19 mouse cellular contexts compared by ENCODE assay signal in the genomic region with DNA sequence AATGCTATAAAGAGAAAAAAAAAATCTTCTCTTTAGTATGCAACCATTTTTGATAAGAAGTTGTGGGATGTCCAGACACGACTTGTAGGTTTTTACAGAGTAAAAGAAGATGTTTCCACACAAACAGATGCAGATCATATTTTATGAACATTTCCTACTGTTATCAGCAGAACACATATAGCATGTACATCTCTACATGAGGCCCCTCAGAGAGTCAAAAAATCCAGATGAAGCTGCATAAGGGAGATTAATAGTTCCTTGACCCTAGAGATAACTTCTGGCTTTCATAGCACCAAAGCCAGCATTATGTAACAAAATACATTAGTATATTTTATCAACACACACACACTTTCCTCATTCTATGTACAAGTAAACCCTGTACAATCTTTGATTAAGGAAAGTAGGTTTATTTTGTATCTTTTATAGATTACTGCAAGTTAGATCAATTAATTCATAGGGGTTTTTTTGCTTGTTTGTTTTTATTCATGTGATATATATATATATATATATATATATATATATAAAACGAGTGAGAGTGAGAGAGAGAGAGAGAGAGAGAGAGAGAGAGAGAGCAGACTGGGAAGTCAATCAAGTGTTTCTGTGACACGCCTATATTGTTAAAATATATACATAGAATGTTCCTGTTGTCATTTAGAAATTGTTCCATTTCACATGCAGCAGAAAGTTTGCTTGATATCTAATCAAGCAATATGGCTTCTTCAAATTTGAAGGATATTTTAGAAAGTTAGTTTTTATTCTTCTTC.
DNase-seq lines count a peak whose midpoint lies in the region; ATAC-seq and TF ChIP-seq lines count a peak whose summit lies in the region.
"Had no signal": no experiment of that assay in that cellular context is flagged by ENCODE, and none has a peak within 500 bp of the region (broad histone marks: within the 10 kb centered on the region; RNA-seq: fewer than 3 reads in every experiment).

No protein-coding gene starts in this region.

- TF ChIP-seq EP300 in stomach, postnatal 0 days (optimal IDR thresholded peaks at IDR 0.05) = no peak
- peak; percentile 95 for TF ChIP-seq EP300 in liver, postnatal 0 days (IDR thresholded peaks at IDR 0.05; ENCODE audit: low read depth)

- H3K4me1 ChIP-seq in stomach, embryonic 15.5 days = no peaks in the 10 kb centered on the region
- H3K4me1 ChIP-seq in stomach, postnatal 0 days (replicated peaks; ENCODE audit: control insufficient read depth, insufficient read depth) = no peaks in the 10 kb centered on the region
- peaks cover 28% of the 10 kb centered on the region for H3K4me1 ChIP-seq in liver, embryonic 13.5 days (replicated peaks)
- no peaks in the 10 kb centered on the region for H3K4me1 ChIP-seq in liver, postnatal 0 days (ENCODE audit: insufficient read depth)
- H3K4me1 ChIP-seq in intestine, embryonic 16.5 days (ENCODE audit: control insufficient read depth, insufficient read depth, low read length) = no peaks in the 10 kb centered on the region
- no peaks in the 10 kb centered on the region for H3K4me1 ChIP-seq in kidney, embryonic 16.5 days (ENCODE audit: insufficient read depth, low read length)
- H3K4me1 ChIP-seq: embryonic facial prominence, embryonic 10.5 days; forebrain, embryonic 13.5 days; heart, embryonic 10.5 days; hindbrain, embryonic 13.5 days had no signal

- no peak overlapping the region for H3K27ac ChIP-seq in stomach, embryonic 15.5 days
- no peak overlapping the region for H3K27ac ChIP-seq in stomach, postnatal 0 days (replicated peaks)
- 0 out of 2 replicates have a peak overlapping the region, but pooled peaks have one; percentile 3 for H3K27ac ChIP-seq in liver, embryonic 13.5 days
- no peak overlapping the region for H3K27ac ChIP-seq in liver, postnatal 0 days (ENCODE audit: low read depth)
- H3K27ac ChIP-seq in intestine, embryonic 16.5 days (ENCODE audit: low read length) = no peak overlapping the region
- H3K27ac ChIP-seq in kidney, embryonic 16.5 days (ENCODE audit: low read length) = no peak overlapping the region
- H3K27ac ChIP-seq: embryonic facial prominence, embryonic 10.5 days; forebrain, embryonic 13.5 days; heart, embryonic 10.5 days; hindbrain, embryonic 13.5 days; hindbrain, postnatal 0 days had no signal

- peak; percentile 66; the same call in 1 of the 2 replicates for ATAC-seq in stomach, embryonic 15.5 days (ENCODE audit: insufficient read depth, low FRiP score, low read depth)
- no peak for ATAC-seq in stomach, postnatal 0 days (ENCODE audit: low FRiP score, low TSS enrichment)
- ATAC-seq in liver, embryonic 13.5 days (ENCODE audit: low read depth) = peak; percentile 98
- peak; percentile 98 for ATAC-seq in liver, postnatal 0 days
- ATAC-seq in intestine, embryonic 16.5 days = no peak
- no peak for ATAC-seq in kidney, embryonic 16.5 days (ENCODE audit: low FRiP score, low TSS enrichment)
- ATAC-seq: forebrain, embryonic 13.5 days; forebrain, postnatal 0 days; hindbrain, postnatal 0 days had no signal

- no peaks in the 10 kb centered on the region for H3K36me3 ChIP-seq in stomach, embryonic 15.5 days
- no peaks in the 10 kb centered on the region for H3K36me3 ChIP-seq in stomach, postnatal 0 days (ENCODE audit: control insufficient read depth, insufficient read depth, low read length)
- H3K36me3 ChIP-seq in liver, embryonic 13.5 days = no peaks in the 10 kb centered on the region
- no peaks in the 10 kb centered on the region for H3K36me3 ChIP-seq in liver, postnatal 0 days (replicated peaks; ENCODE audit: insufficient read depth, low read length)
- no peaks in the 10 kb centered on the region for H3K36me3 ChIP-seq in intestine, embryonic 16.5 days (ENCODE audit: control insufficient read depth, insufficient read depth, low read length)
- H3K36me3 ChIP-seq in kidney, embryonic 16.5 days (ENCODE audit: insufficient read depth, low read length) = no peaks in the 10 kb centered on the region
- H3K36me3 ChIP-seq: embryonic facial prominence, embryonic 10.5 days; heart, embryonic 10.5 days; hindbrain, embryonic 13.5 days had no signal

- TF ChIP-seq CTCF in stomach, postnatal 0 days (IDR thresholded peaks at IDR 0.05; ENCODE audit: low read depth) = no peak
- TF ChIP-seq CTCF in liver, postnatal 0 days (IDR thresholded peaks at IDR 0.05; ENCODE audit: low read depth) = no peak

- no peaks in the 10 kb centered on the region for H3K9me3 ChIP-seq in stomach, embryonic 15.5 days
- no peaks in the 10 kb centered on the region for H3K9me3 ChIP-seq in stomach, postnatal 0 days (ENCODE audit: control insufficient read depth, low read length)
- H3K9me3 ChIP-seq in liver, embryonic 13.5 days (replicated peaks) = no peaks in the 10 kb centered on the region
- no peaks in the 10 kb centered on the region for H3K9me3 ChIP-seq in liver, postnatal 0 days (ENCODE audit: low read length)
- no peaks in the 10 kb centered on the region for H3K9me3 ChIP-seq in intestine, embryonic 16.5 days (ENCODE audit: control insufficient read depth, low read length)
- H3K9me3 ChIP-seq in kidney, embryonic 16.5 days (ENCODE audit: low read length) = no peaks in the 10 kb centered on the region
- H3K9me3 ChIP-seq: embryonic facial prominence, embryonic 10.5 days; forebrain, embryonic 13.5 days; heart, embryonic 10.5 days; hindbrain, embryonic 13.5 days had no signal

- no peaks in the 10 kb centered on the region for H3K27me3 ChIP-seq in stomach, embryonic 15.5 days (replicated peaks)
- H3K27me3 ChIP-seq in stomach, postnatal 0 days (ENCODE audit: control insufficient read depth, insufficient read depth, low read length) = no peaks in the 10 kb centered on the region
- no peaks in the 10 kb centered on the region for H3K27me3 ChIP-seq in liver, embryonic 13.5 days
- no peaks in the 10 kb centered on the region for H3K27me3 ChIP-seq in liver, postnatal 0 days (ENCODE audit: insufficient read depth, low read length)
- H3K27me3 ChIP-seq in intestine, embryonic 16.5 days (replicated peaks; ENCODE audit: control insufficient read depth, insufficient read depth, low read length) = no peaks in the 10 kb centered on the region
- H3K27me3 ChIP-seq in kidney, embryonic 16.5 days (ENCODE audit: insufficient read depth, low read length) = no peaks in the 10 kb centered on the region
- H3K27me3 ChIP-seq: forebrain, embryonic 13.5 days; hindbrain, embryonic 13.5 days had no signal

- DNase-seq in stomach, postnatal 0 days (ENCODE audit: low spot score) = no peak
- peak; percentile 43 for DNase-seq in liver, embryonic 13.5 days
- DNase-seq in liver, postnatal 0 days = no peak
- DNase-seq in cerebellum, postnatal 4 days (ENCODE audit: low spot score in 2 of 2) = no peak
- DNase-seq: adrenal gland, postnatal 10 days; cerebellum, adult 11 months; cerebellum, adult 9-10 months; cerebellum, postnatal 25 days; forebrain, postnatal 0 days; heart, adult 18-20 months; heart, postnatal 10 days had no signal

- H3K4me3 ChIP-seq in stomach, embryonic 15.5 days (replicated peaks) = no peak overlapping the region
- H3K4me3 ChIP-seq in stomach, postnatal 0 days (ENCODE audit: low read depth, low read length) = no peak overlapping the region
- no peak overlapping the region for H3K4me3 ChIP-seq in liver, embryonic 13.5 days (replicated peaks)
- no peak overlapping the region for H3K4me3 ChIP-seq in liver, postnatal 0 days (ENCODE audit: low read depth, low read length)
- no peak overlapping the region for H3K4me3 ChIP-seq in intestine, embryonic 16.5 days (ENCODE audit: low read length)
- no peak overlapping the region for H3K4me3 ChIP-seq in kidney, embryonic 16.5 days (ENCODE audit: low read length)
- H3K4me3 ChIP-seq: embryonic facial prominence, embryonic 10.5 days; forebrain, embryonic 13.5 days; heart, embryonic 10.5 days; hindbrain, embryonic 13.5 days had no signal

- no peak overlapping the region for H3K9ac ChIP-seq in stomach, embryonic 15.5 days
- no peak overlapping the region for H3K9ac ChIP-seq in stomach, postnatal 0 days (ENCODE audit: low read length)
- H3K9ac ChIP-seq in liver, embryonic 13.5 days = no peak overlapping the region
- no peak overlapping the region for H3K9ac ChIP-seq in liver, postnatal 0 days (replicated peaks)
- no peak overlapping the region for H3K9ac ChIP-seq in intestine, embryonic 16.5 days (ENCODE audit: low read depth, low read length)
- H3K9ac ChIP-seq in kidney, embryonic 16.5 days (replicated peaks; ENCODE audit: low read length) = no peak overlapping the region
- H3K9ac ChIP-seq: forebrain, embryonic 13.5 days; forebrain, postnatal 0 days; hindbrain, embryonic 13.5 days had no signal

- WGBS in stomach, embryonic 15.5 days = 57% methylated on average over 3 of the region's 3 CpGs
- 57% methylated on average over 3 of the region's 3 CpGs for WGBS in stomach, postnatal 0 days
- 27% methylated on average over 3 of the region's 3 CpGs for WGBS in liver, embryonic 13.5 days (ENCODE audit: insufficient replicate concordance)
- WGBS in liver, postnatal 0 days (ENCODE audit: insufficient replicate concordance) = 46% methylated on average over 3 of the region's 3 CpGs
- 62% methylated on average over 3 of the region's 3 CpGs for WGBS in intestine, embryonic 16.5 days
- WGBS in kidney, embryonic 16.5 days = 69% methylated on average over 3 of the region's 3 CpGs

- no peak overlapping the region for H3K4me2 ChIP-seq in stomach, embryonic 15.5 days
- H3K4me2 ChIP-seq in stomach, postnatal 0 days (replicated peaks; ENCODE audit: low read depth) = no peak overlapping the region
- no peak overlapping the region for H3K4me2 ChIP-seq in liver, embryonic 13.5 days
- H3K4me2 ChIP-seq in liver, postnatal 0 days (ENCODE audit: low read depth, low read length) = 0 out of 2 replicates have a peak overlapping the region, but pooled peaks have one; percentile 9
- H3K4me2 ChIP-seq in intestine, embryonic 16.5 days (ENCODE audit: low read depth, low read length) = no peak overlapping the region
- no peak overlapping the region for H3K4me2 ChIP-seq in kidney, embryonic 16.5 days (replicated peaks; ENCODE audit: low read depth, low read length)
- H3K4me2 ChIP-seq: forebrain, embryonic 13.5 days; hindbrain, embryonic 13.5 days had no signal

Comparison
In these comparisons a context has a peak if more than half of its experiments do, and no peak if none do; other contexts are left out.
1. ATAC-seq: peak in stomach, embryonic 15.5 days (single experiment), liver, embryonic 13.5 days (single experiment) and liver, postnatal 0 days (single experiment); none in stomach, postnatal 0 days (single experiment), intestine, embryonic 16.5 days (single experiment) and kidney, embryonic 16.5 days (single experiment).